Mouse (Mus musculus) thymus, postnatal 36 days (tissue): Measurements from ENCODE around the gene Mcoln1.

Experiments used
- DNase-seq, 2 experiments: peaks; one replicate each; pipeline ENCODE4 v3.0.0; 2022; ENCODE audit warnings: mixed read lengths in 2 of 2

The Mcoln1 gene

GRCm38 (mm10) chr8:3500235-3501090, at the start of gene Mcoln1:
Gene Mcoln1, plus strand, starts transcription at chr8:3500457.
- peak; percentile 97 to 98 for DNase-seq

GRCm38 (mm10) chr8:3450670-3451069, 49.6 kb upstream of the Mcoln1 start:
- peak; percentile 33 to 39 for DNase-seq

- DNase-seq = no peak
These were observed 48.3 kb upstream of the Mcoln1 start for GRCm38 (mm10) chr8:3451992-3452391.

- DNase-seq = no peak
These were observed 37.0 kb upstream of the Mcoln1 start for GRCm38 (mm10) chr8:3463248-3463647.

GRCm38 (mm10) chr8:3464309-3464708, 35.9 kb upstream of the Mcoln1 start:
- peak; percentile 57 to 59 for DNase-seq

- DNase-seq = peak; percentile 89 to 91
These were observed 33.0 kb upstream of the Mcoln1 start, which contains the start of gene Pex11g for GRCm38 (mm10) chr8:3467006-3467885. Gene Pex11g, minus strand, starts transcription at chr8:3467680.

- DNase-seq = no peak
These were observed 32.2 kb upstream of the Mcoln1 start for GRCm38 (mm10) chr8:3467886-3468545.

- no peak for DNase-seq
These were observed 31.4 kb upstream of the Mcoln1 start for GRCm38 (mm10) chr8:3468838-3469237.

- DNase-seq = no peak
These were observed 29.7 kb upstream of the Mcoln1 start, which contains the start of gene Tex45 for GRCm38 (mm10) chr8:3470562-3470961. Gene Tex45, plus strand, starts transcription at chr8:3470862.

- DNase-seq = no peak
These were observed 24.4 kb upstream of the Mcoln1 start for GRCm38 (mm10) chr8:3475715-3476429.

GRCm38 (mm10) chr8:3480221-3480785, 20.0 kb upstream of the Mcoln1 start:
- no peak for DNase-seq

GRCm38 (mm10) chr8:3481605-3482004, 18.7 kb upstream of the Mcoln1 start:
- DNase-seq = no peak

GRCm38 (mm10) chr8:3482240-3482740, 18.0 kb upstream of the Mcoln1 start:
- DNase-seq = no peak

- no peak for DNase-seq
These were observed 16.7 kb upstream of the Mcoln1 start for GRCm38 (mm10) chr8:3483546-3483945.

GRCm38 (mm10) chr8:3485192-3485591, 15.1 kb upstream of the Mcoln1 start:
- no peak for DNase-seq

- DNase-seq = peak; percentile 70 to 80
These were observed 7.1 kb upstream of the Mcoln1 start, which contains the start of gene Zfp358 for GRCm38 (mm10) chr8:3492901-3493844. Gene Zfp358, plus strand, starts transcription at chr8:3493138.

- DNase-seq = no peak
These were observed 6.4 kb upstream of the Mcoln1 start for GRCm38 (mm10) chr8:3493845-3494208.

- DNase-seq = no peak
These were observed 4.5 kb upstream of the Mcoln1 start for GRCm38 (mm10) chr8:3495578-3496427.

- no peak for DNase-seq
These were observed 3.9 kb upstream of the Mcoln1 start for GRCm38 (mm10) chr8:3496428-3496748.

- DNase-seq = no peak
These were observed 1.7 kb upstream of the Mcoln1 start for GRCm38 (mm10) chr8:3498583-3498982.
